Mouse (Mus musculus): ENCODE data around the gene Sema3e. TPM values are rescaled to one million over a fixed set of nuclear protein-coding genes. Genes with fewer than 3 reads are reported as not detected.

Gene Sema3e
- total and polyA plus RNA-seq, 2 experiments, result 0.09 TPM; not detected in 1

DNA sequence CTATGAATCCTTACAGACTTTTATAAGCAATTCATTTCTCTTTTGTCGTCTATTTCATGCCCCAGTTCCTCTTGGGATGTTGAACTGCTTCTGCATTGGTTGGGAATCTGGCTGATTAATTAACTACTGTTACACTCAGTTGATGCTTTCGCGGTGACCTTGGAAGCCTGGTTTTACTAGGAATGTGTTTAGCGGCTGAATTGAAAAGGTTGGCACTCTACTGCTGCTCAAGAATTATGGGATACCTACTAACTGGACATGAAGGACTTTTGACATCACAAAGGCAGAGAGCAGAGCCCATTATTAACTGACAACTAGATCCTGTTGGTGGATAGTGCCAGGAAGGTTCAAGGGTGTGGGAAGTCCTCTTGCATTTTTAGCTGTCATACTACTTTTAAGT lies 83.9 kb downstream of the Sema3e start:
- Histone ChIP-seq H3K27me3 (ENCODE audit: control insufficient read depth, insufficient read depth, low read length) (no peaks in the 10 kb centered on the region), H3K36me3 (ENCODE audit: control insufficient read depth, insufficient read depth, low read length) (no peaks in the 10 kb centered on the region), H3K27ac (replicated peaks; ENCODE audit: insufficient read depth, low read depth, low read length) (no peak overlapping the region), H3K9ac (ENCODE audit: low read depth, low read length) (no peak overlapping the region), H3K4me1 (ENCODE audit: control insufficient read depth, insufficient read depth, low read length) (no peaks in the 10 kb centered on the region), H3K4me3 (ENCODE audit: insufficient read depth, low read depth, low read length) (no peak overlapping the region), H3K79me2 (ENCODE audit: control insufficient read depth, insufficient read depth, low read length) (no peaks in the 10 kb centered on the region)
- WGBS, result 82% methylated on average over 4 of the region's 4 CpGs
- DNase-seq (ENCODE audit: extremely low read depth, low read depth, low spot score), result no peak
- no peak for TF ChIP-seq CTCF (IDR thresholded peaks at IDR 0.05; ENCODE audit: low read depth, low read length)
- TF ChIP-seq POLR2A (IDR thresholded peaks at IDR 0.05; ENCODE audit: extremely low read depth, insufficient read depth, low read length), result no peak

DNA sequence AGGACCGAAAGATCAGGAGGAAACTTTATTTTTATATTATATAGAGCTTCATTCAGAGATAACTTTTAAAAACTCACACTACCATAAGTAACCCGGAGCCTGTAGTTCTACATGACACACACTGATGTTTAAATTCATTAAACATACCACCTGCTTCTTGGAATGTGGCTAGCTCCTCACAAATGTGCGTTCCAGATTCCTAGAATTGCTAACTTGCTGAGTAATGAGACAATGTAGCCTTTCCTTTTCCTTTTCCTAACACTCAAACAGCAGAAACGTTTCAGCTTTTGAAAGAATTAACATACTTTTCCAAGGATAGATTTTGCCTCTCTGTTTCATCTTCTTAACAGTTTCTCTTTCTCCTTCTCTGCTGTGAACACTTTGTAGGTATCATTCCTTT lies 86.3 kb downstream of the Sema3e start:
- H3K9ac ChIP-seq (ENCODE audit: low read depth, low read length), result no peak overlapping the region
- H3K36me3 ChIP-seq (ENCODE audit: control insufficient read depth, insufficient read depth, low read length), result no peaks in the 10 kb centered on the region
- no peak for DNase-seq (ENCODE audit: extremely low read depth, low read depth, low spot score)
- H3K27me3 ChIP-seq (ENCODE audit: control insufficient read depth, insufficient read depth, low read length), result no peaks in the 10 kb centered on the region
- H3K27ac ChIP-seq (replicated peaks; ENCODE audit: insufficient read depth, low read depth, low read length), result no peak overlapping the region
- no peak overlapping the region for H3K4me3 ChIP-seq (ENCODE audit: insufficient read depth, low read depth, low read length)
- no peak for TF ChIP-seq CTCF (IDR thresholded peaks at IDR 0.05; ENCODE audit: low read depth, low read length)
- no peak for TF ChIP-seq POLR2A (IDR thresholded peaks at IDR 0.05; ENCODE audit: extremely low read depth, insufficient read depth, low read length)
- H3K4me1 ChIP-seq (ENCODE audit: control insufficient read depth, insufficient read depth, low read length), result no peaks in the 10 kb centered on the region
- no peaks in the 10 kb centered on the region for H3K79me2 ChIP-seq (ENCODE audit: control insufficient read depth, insufficient read depth, low read length)
- WGBS, result 62% methylated on average over 4 of the region's 4 CpGs

DNA sequence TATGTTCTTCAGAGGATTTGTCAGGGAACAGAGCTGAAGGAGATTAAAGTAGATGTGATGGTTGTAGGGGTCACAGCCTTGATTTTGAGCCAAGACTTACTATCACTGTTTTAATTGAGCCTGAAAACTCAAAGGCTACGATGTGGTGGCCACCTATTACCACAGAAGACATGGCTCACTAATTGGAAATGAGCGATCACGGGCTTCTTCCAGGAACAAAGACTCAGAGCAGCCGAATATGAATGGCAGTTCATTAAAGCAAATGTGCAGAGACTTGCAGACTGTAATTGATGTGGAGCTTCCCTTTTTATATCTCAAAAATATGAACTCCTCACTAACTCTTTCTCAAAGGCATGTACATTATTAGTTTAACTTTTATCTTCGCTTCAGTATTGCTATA lies 96.8 kb downstream of the Sema3e start:
- Histone ChIP-seq H3K27ac (replicated peaks; ENCODE audit: insufficient read depth, low read depth, low read length) (no peak overlapping the region), H3K27me3 (ENCODE audit: control insufficient read depth, insufficient read depth, low read length) (no peaks in the 10 kb centered on the region), H3K36me3 (ENCODE audit: control insufficient read depth, insufficient read depth, low read length) (no peaks in the 10 kb centered on the region), H3K9ac (ENCODE audit: low read depth, low read length) (no peak overlapping the region), H3K4me1 (ENCODE audit: control insufficient read depth, insufficient read depth, low read length) (no peaks in the 10 kb centered on the region), H3K4me3 (ENCODE audit: insufficient read depth, low read depth, low read length) (no peak overlapping the region), H3K79me2 (ENCODE audit: control insufficient read depth, insufficient read depth, low read length) (no peaks in the 10 kb centered on the region)
- 78% methylated on average over 5 of the region's 5 CpGs for WGBS
- DNase-seq (ENCODE audit: extremely low read depth, low read depth, low spot score), result no peak
- TF ChIP-seq POLR2A (IDR thresholded peaks at IDR 0.05; ENCODE audit: extremely low read depth, insufficient read depth, low read length) (no peak), CTCF (IDR thresholded peaks at IDR 0.05; ENCODE audit: low read depth, low read length) (no peak)

DNA sequence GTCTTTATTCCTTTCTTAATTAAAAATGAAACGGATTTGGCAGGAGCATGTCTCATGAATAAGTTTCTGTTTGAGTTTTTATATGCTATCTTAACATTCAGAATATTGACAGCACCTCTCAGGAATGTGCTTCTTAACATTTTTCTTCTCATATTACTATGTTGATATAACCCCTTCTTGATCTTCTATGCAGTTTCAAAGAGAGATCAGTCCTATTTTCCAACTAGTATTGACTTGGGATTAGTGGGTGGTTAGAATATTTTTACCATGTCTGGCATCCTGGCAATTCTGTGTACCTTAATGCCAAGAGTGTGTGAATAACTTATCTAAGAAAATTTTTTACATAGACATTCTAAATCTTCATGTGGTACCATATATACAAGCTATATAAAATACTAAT lies 101.5 kb downstream of the Sema3e start:
- Histone ChIP-seq H3K4me1 (ENCODE audit: control insufficient read depth, insufficient read depth, low read length) (no peaks in the 10 kb centered on the region), H3K4me3 (ENCODE audit: insufficient read depth, low read depth, low read length) (no peak overlapping the region), H3K9ac (ENCODE audit: low read depth, low read length) (no peak overlapping the region), H3K27ac (replicated peaks; ENCODE audit: insufficient read depth, low read depth, low read length) (no peak overlapping the region), H3K36me3 (ENCODE audit: control insufficient read depth, insufficient read depth, low read length) (no peaks in the 10 kb centered on the region), H3K27me3 (ENCODE audit: control insufficient read depth, insufficient read depth, low read length) (no peaks in the 10 kb centered on the region), H3K79me2 (ENCODE audit: control insufficient read depth, insufficient read depth, low read length) (no peaks in the 10 kb centered on the region)
- TF ChIP-seq POLR2A (IDR thresholded peaks at IDR 0.05; ENCODE audit: extremely low read depth, insufficient read depth, low read length) (no peak), CTCF (IDR thresholded peaks at IDR 0.05; ENCODE audit: low read depth, low read length) (no peak)
- WGBS, result 36% methylated on average over 1 of the region's 1 CpGs
- no peak for DNase-seq (ENCODE audit: extremely low read depth, low read depth, low spot score)

DNA sequence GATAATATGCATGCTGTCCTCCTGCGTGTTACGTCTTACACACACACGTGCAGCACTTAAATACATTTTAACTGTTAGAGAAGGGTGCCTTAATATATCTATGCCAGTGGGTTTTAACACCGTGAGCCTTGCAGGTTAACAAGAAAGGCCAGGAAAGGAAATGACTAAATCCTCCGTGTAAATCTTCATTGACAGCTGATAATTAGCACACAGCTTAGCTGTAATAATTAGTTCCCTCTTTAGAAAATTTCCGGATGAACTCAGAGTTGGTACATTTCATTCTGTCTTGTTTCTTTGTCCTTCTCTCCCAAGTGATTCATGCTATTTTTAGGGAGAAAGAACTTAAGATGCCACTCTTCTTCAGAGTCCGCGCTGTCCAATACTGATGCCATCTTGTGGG lies 110.9 kb downstream of the Sema3e start:
- no peak overlapping the region for H3K9ac ChIP-seq (ENCODE audit: low read depth, low read length)
- no peaks in the 10 kb centered on the region for H3K79me2 ChIP-seq (ENCODE audit: control insufficient read depth, insufficient read depth, low read length)
- no peaks in the 10 kb centered on the region for H3K27me3 ChIP-seq (ENCODE audit: control insufficient read depth, insufficient read depth, low read length)
- TF ChIP-seq POLR2A (IDR thresholded peaks at IDR 0.05; ENCODE audit: extremely low read depth, insufficient read depth, low read length) (no peak), CTCF (IDR thresholded peaks at IDR 0.05; ENCODE audit: low read depth, low read length) (no peak)
- H3K27ac ChIP-seq (replicated peaks; ENCODE audit: insufficient read depth, low read depth, low read length), result no peak overlapping the region
- no peak overlapping the region for H3K4me3 ChIP-seq (ENCODE audit: insufficient read depth, low read depth, low read length)
- DNase-seq (ENCODE audit: extremely low read depth, low read depth, low spot score), result no peak
- H3K4me1 ChIP-seq (ENCODE audit: control insufficient read depth, insufficient read depth, low read length), result no peaks in the 10 kb centered on the region
- WGBS, result 74% methylated on average over 8 of the region's 8 CpGs
- H3K36me3 ChIP-seq (ENCODE audit: control insufficient read depth, insufficient read depth, low read length), result no peaks in the 10 kb centered on the region

DNA sequence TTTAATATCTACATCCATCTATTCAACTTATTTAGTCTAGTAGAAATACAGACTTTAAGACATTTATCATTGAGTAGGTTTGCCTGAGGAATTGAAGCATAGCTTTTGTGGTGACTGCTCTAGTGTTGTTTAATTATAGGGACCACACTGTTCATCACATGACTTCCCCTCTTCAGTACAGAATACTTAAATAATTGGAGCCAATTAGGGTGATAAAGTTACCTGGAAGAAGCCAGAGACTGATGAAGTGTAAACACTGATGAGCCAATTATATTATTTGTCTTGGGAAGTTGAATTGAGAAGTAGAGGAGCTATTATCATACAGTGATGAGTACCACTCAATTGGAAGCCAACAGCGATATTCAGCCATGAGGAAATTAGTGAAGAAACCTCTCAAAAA lies 113.6 kb downstream of the Sema3e start:
- 93% methylated on average over 1 of the region's 1 CpGs for WGBS
- H3K36me3 ChIP-seq (ENCODE audit: control insufficient read depth, insufficient read depth, low read length), result no peaks in the 10 kb centered on the region
- H3K79me2 ChIP-seq (ENCODE audit: control insufficient read depth, insufficient read depth, low read length), result no peaks in the 10 kb centered on the region
- H3K27me3 ChIP-seq (ENCODE audit: control insufficient read depth, insufficient read depth, low read length), result no peaks in the 10 kb centered on the region
- no peak overlapping the region for H3K27ac ChIP-seq (replicated peaks; ENCODE audit: insufficient read depth, low read depth, low read length)
- H3K4me1 ChIP-seq (ENCODE audit: control insufficient read depth, insufficient read depth, low read length), result no peaks in the 10 kb centered on the region
- H3K4me3 ChIP-seq (ENCODE audit: insufficient read depth, low read depth, low read length), result no peak overlapping the region
- TF ChIP-seq POLR2A (IDR thresholded peaks at IDR 0.05; ENCODE audit: extremely low read depth, insufficient read depth, low read length) (no peak), CTCF (IDR thresholded peaks at IDR 0.05; ENCODE audit: low read depth, low read length) (no peak)
- no peak for DNase-seq (ENCODE audit: extremely low read depth, low read depth, low spot score)
- no peak overlapping the region for H3K9ac ChIP-seq (ENCODE audit: low read depth, low read length)

Data from liver, adult 2 months (tissue).